Mouse (Mus musculus) bone marrow, adult 2 months (tissue): Measurements from ENCODE around the gene Nr2c1.

ENCODE experiments used
- CTCF ChIP-seq: fragments of 200-500 bp; IDR thresholded peaks from 2 replicates; pipeline ENCODE4 v1.5.1; 2011; ENCODE audit warnings: low read length, control low read depth; ENCODE audit not compliant: control insufficient read depth, insufficient read depth
- POLR2A ChIP-seq: fragments of 200-500 bp; IDR thresholded peaks from 2 replicates; pipeline ENCODE4 v1.6.1; 2011; ENCODE audit warnings: low read depth, mild to moderate bottlenecking, control low read depth, low read length, borderline replicate concordance; ENCODE audit not compliant: control insufficient read depth

- TF ChIP-seq CTCF (no peak), POLR2A (no peak)
Measured at GRCm38 (mm10) chr10:94120676-94121075, 27.1 kb upstream of the Nr2c1 start.
